Comparison of ENCODE assay signal across 17 mouse cellular contexts in genomic region chr12:77140141-77140540, GRCm38 (mm10).
DNase-seq lines count a peak whose midpoint lies in the region; ATAC-seq and TF ChIP-seq lines count a peak whose summit lies in the region.
"Had no signal": no experiment of that assay in that cellular context is flagged by ENCODE, and none has a peak within 500 bp of the region (broad histone marks: within the 10 kb centered on the region; RNA-seq: fewer than 3 reads in every experiment).

No protein-coding gene starts in this region.

- TF ChIP-seq CTCF in kidney, adult 2 months (conservative IDR thresholded peaks at IDR 0.05; ENCODE audit: insufficient read depth, insufficient read length, low read depth, low read length): no peak

- TF ChIP-seq POLR2A in kidney, adult 2 months (IDR thresholded peaks at IDR 0.05; ENCODE audit: low read depth, low read length): no peak

- no peak overlapping the region for H3K9ac ChIP-seq in kidney, embryonic 14.5 days (ENCODE audit: low read depth, low read length)
- H3K9ac ChIP-seq: forebrain, postnatal 0 days; hindbrain, embryonic 12.5 days; intestine, embryonic 15.5 days; lung, embryonic 15.5 days; neural tube, embryonic 13.5 days had no signal

- H3K27me3 ChIP-seq in kidney, adult 2 months (replicated peaks; ENCODE audit: control insufficient read depth, insufficient read depth, low read length): no peaks in the 10 kb centered on the region
- H3K27me3 ChIP-seq in kidney, embryonic 14.5 days (ENCODE audit: control insufficient read depth, insufficient read depth, low read length): no peaks in the 10 kb centered on the region
- H3K27me3 ChIP-seq: hindbrain, embryonic 12.5 days; intestine, embryonic 15.5 days; lung, embryonic 15.5 days; neural tube, embryonic 13.5 days had no signal

- H3K4me1 ChIP-seq in kidney, adult 2 months (ENCODE audit: control insufficient read depth, insufficient read depth, low read length): peaks cover 5% of the 10 kb centered on the region
- no peaks in the 10 kb centered on the region for H3K4me1 ChIP-seq in kidney, embryonic 14.5 days (ENCODE audit: control insufficient read depth, insufficient read depth, low read length)
- H3K4me1 ChIP-seq: hindbrain, embryonic 12.5 days; intestine, embryonic 15.5 days; lung, embryonic 15.5 days; neural tube, embryonic 13.5 days had no signal

- peak overlapping the region; percentile 26; the same call in 1 of the 2 replicates for H3K27ac ChIP-seq in kidney, adult 2 months (ENCODE audit: insufficient read depth, low read depth, low read length)
- no peak overlapping the region for H3K27ac ChIP-seq in kidney, embryonic 14.5 days (ENCODE audit: low read depth, low read length)
- H3K27ac ChIP-seq: hindbrain, embryonic 12.5 days; intestine, embryonic 15.5 days; lung, embryonic 15.5 days; neural tube, embryonic 13.5 days had no signal

- no peak for ATAC-seq in kidney, embryonic 14.5 days (ENCODE audit: low FRiP score, low TSS enrichment)
- ATAC-seq: activated CD4-positive, CD25-positive, alpha-beta regulatory T cell, adult 4 months; CD4-positive, CD25-positive, alpha-beta regulatory T cell, adult 4 months; forebrain, postnatal 0 days; intestine, embryonic 15.5 days had no signal

- H3K36me3 ChIP-seq in kidney, adult 2 months (ENCODE audit: control insufficient read depth, insufficient read depth, low read length): no peaks in the 10 kb centered on the region
- H3K36me3 ChIP-seq in kidney, embryonic 14.5 days (ENCODE audit: control insufficient read depth, insufficient read depth, low read length): no peaks in the 10 kb centered on the region
- H3K36me3 ChIP-seq: hindbrain, embryonic 12.5 days; intestine, embryonic 15.5 days; lung, embryonic 15.5 days; neural tube, embryonic 13.5 days had no signal

- no peak overlapping the region for H3K4me3 ChIP-seq in kidney, adult 2 months (ENCODE audit: insufficient read depth, low read depth, low read length)
- no peak overlapping the region for H3K4me3 ChIP-seq in kidney, embryonic 14.5 days (ENCODE audit: low read length)
- H3K4me3 ChIP-seq: hindbrain, embryonic 12.5 days; intestine, embryonic 15.5 days; lung, embryonic 15.5 days; neural tube, embryonic 13.5 days had no signal

- no peaks in the 10 kb centered on the region for H3K9me3 ChIP-seq in kidney, embryonic 14.5 days (ENCODE audit: control insufficient read depth, low read length)
- H3K9me3 ChIP-seq: hindbrain, embryonic 12.5 days; intestine, embryonic 15.5 days; lung, embryonic 15.5 days; neural tube, embryonic 13.5 days had no signal

- WGBS in kidney, adult 2 months: 54% methylated on average over 5 of the region's 5 CpGs
- 73% methylated on average over 5 of the region's 5 CpGs for WGBS in kidney, embryonic 14.5 days

- peak; percentile 7 to 17 for DNase-seq in cerebellum, postnatal 14 days
- no peak for DNase-seq in cerebellum, adult 9-11 months
- DNase-seq in kidney, adult 2 months: peak; percentile 80
- peak; percentile 69 for DNase-seq in kidney, adult 9 months
- DNase-seq in ovary, postnatal 14 days (ENCODE audit: low spot score): no peak
- no peak for DNase-seq in spleen, adult 12 weeks (ENCODE audit: low spot score)
- DNase-seq: embryo, embryonic 11 days; forebrain, postnatal 0 days; layer of hippocampus, adult 9-11 months; liver had no signal

- H3K4me2 ChIP-seq in kidney, embryonic 14.5 days (replicated peaks; ENCODE audit: low read depth, low read length): no peak overlapping the region
- H3K4me2 ChIP-seq: hindbrain, embryonic 12.5 days; intestine, embryonic 15.5 days; lung, embryonic 15.5 days; neural tube, embryonic 13.5 days had no signal

Comparison
In these comparisons a context has a peak if more than half of its experiments do, and no peak if none do; other contexts are left out.
1. DNase-seq: peak in cerebellum, postnatal 14 days (2 of 2), kidney, adult 2 months (single experiment) and kidney, adult 9 months (single experiment); none in cerebellum, adult 9-11 months (single experiment), ovary, postnatal 14 days (single experiment) and spleen, adult 12 weeks (single experiment).